Mouse (Mus musculus) kidney, embryonic 14.5 days (tissue): ENCODE data around the gene Tspan14. TPM values are rescaled to one million over a fixed set of nuclear protein-coding genes. Genes with fewer than 3 reads are reported as not detected.

Source experiments
- ATAC-seq: fragments of 200-750 bp; cut with Nextera tagmentation; 2 replicates; pipeline ENCODE4 v1.8.0; 2017; ENCODE audit warnings: moderate number of reproducible peaks, mild to moderate bottlenecking, moderate TSS enrichment, moderate library complexity; ENCODE audit not compliant: low FRiP score, low TSS enrichment
- H3K27ac ChIP-seq: fragments of 300-500 bp; sonication (generic); 2 replicates; pipeline ENCODE4 v1.5.1; 2014; ENCODE audit warnings: low read depth, mild to moderate bottlenecking, low read length, moderate library complexity, mixed read lengths
- H3K27me3 ChIP-seq: fragments of 300-500 bp; sonication (generic); 2 replicates; pipeline ENCODE4 v1.6.1; 2014; ENCODE audit warnings: mild to moderate bottlenecking, low read length; ENCODE audit not compliant: control insufficient read depth, insufficient read depth
- H3K36me3 ChIP-seq: fragments of 300-500 bp; sonication (generic); 2 replicates; pipeline ENCODE4 v1.6.1; 2014; ENCODE audit warnings: low read length, mixed read lengths; ENCODE audit not compliant: control insufficient read depth, insufficient read depth
- H3K4me1 ChIP-seq: fragments of 300-500 bp; sonication (generic); 2 replicates; pipeline ENCODE4 v1.6.1; 2014; ENCODE audit warnings: low read length, mixed read lengths; ENCODE audit not compliant: control insufficient read depth, insufficient read depth
- H3K4me2 ChIP-seq: fragments of 300-500 bp; sonication (generic); replicated peaks from 2 replicates; pipeline ENCODE4 v1.6.1; 2014; ENCODE audit warnings: low read depth, mild to moderate bottlenecking, low read length
- H3K4me3 ChIP-seq: fragments of 300-500 bp; sonication (generic); 2 replicates; pipeline ENCODE4 v1.5.1; 2014; ENCODE audit warnings: mild to moderate bottlenecking, low read length
- H3K9ac ChIP-seq: fragments of 300-500 bp; sonication (generic); 2 replicates; pipeline ENCODE4 v1.6.1; 2014; ENCODE audit warnings: low read depth, mild to moderate bottlenecking, low read length, moderate library complexity
- H3K9me3 ChIP-seq: fragments of 300-500 bp; sonication (generic); 2 replicates; pipeline ENCODE4 v1.6.1; 2016; ENCODE audit warnings: low read length; ENCODE audit not compliant: control insufficient read depth
- WGBS: fragments of 180-500 bp; shearing (Covaris S2); extraction: QIAGEN DNeasy Blood & Tissue Kit; methylation state at CpG from one replicate; pipeline ENCODE4 v1.1.7; 2014; 5-methylcytosine and 5-hydroxymethylcytosine counted together
- polyA plus RNA-seq: library from polyadenylated mRNA; unstranded; fragments of >200 nt; fragmentation: Nextera tagmentation; extraction: Ambion mirVana; gene quantifications from 2 replicates; pipeline ENCODE4 v1.2.1, GENCODE M21; 2014

The Tspan14 gene
- polyA plus RNA-seq, 1 experiment from 2014 or later = 118 TPM

GRCm38 (mm10) chr14:41006263-41006662, 39.7 kb upstream of the Tspan14 start:
- Histone ChIP-seq H3K27me3 (no peaks in the 10 kb centered on the region), H3K27ac (peak overlapping the region; percentile 42; the same call in 1 of the 2 replicates), H3K9ac (no peak overlapping the region), H3K36me3 (no peaks in the 10 kb centered on the region), H3K9me3 (no peaks in the 10 kb centered on the region), H3K4me1 (peaks cover 36% of the 10 kb centered on the region), H3K4me2 (no peak overlapping the region; the same call in 1 of the 2 replicates), H3K4me3 (no peak overlapping the region)
- 74% methylated on average over 10 of the region's 10 CpGs for WGBS
- no peak for ATAC-seq

- 83% methylated on average over 9 of the region's 9 CpGs for WGBS
- Histone ChIP-seq H3K4me1 (peaks cover 36% of the 10 kb centered on the region), H3K27me3 (no peaks in the 10 kb centered on the region), H3K36me3 (0 out of 2 replicates have a peak, but pooled peaks cover 5% of the 10 kb centered on the region), H3K9ac (no peak overlapping the region), H3K4me3 (no peak overlapping the region), H3K4me2 (no peak overlapping the region), H3K9me3 (no peaks in the 10 kb centered on the region), H3K27ac (no peak overlapping the region; the same call in 1 of the 2 replicates)
- ATAC-seq = no peak
Measured at GRCm38 (mm10) chr14:41005716-41006115, 39.1 kb upstream of the Tspan14 start.

- H3K4me3 ChIP-seq = peak overlapping the region; percentile 16; the same call in 1 of the 2 replicates
- 20% methylated on average over 22 of the region's 22 CpGs for WGBS
Measured at GRCm38 (mm10) chr14:41004201-41005141, 37.9 kb upstream of the Tspan14 start.

GRCm38 (mm10) chr14:41001576-41001975, 35.0 kb upstream of the Tspan14 start:
- Histone ChIP-seq H3K9ac (no peak overlapping the region), H3K4me3 (no peak overlapping the region), H3K4me1 (peaks cover 17% of the 10 kb centered on the region), H3K4me2 (no peak overlapping the region), H3K27ac (no peak overlapping the region), H3K36me3 (peaks cover 14% of the 10 kb centered on the region; the same call in 1 of the 2 replicates), H3K27me3 (no peaks in the 10 kb centered on the region), H3K9me3 (no peaks in the 10 kb centered on the region)
- WGBS = 84% methylated on average over 5 of the region's 5 CpGs
- no peak for ATAC-seq

More at GRCm38 (mm10) chr14:41004201-41005141, 37.9 kb upstream of the Tspan14 start:
- H3K4me1 ChIP-seq = peaks cover 36% of the 10 kb centered on the region
- H3K9ac ChIP-seq = peak overlapping the region; percentile 42
- H3K4me2 ChIP-seq = peak overlapping the region; percentile 35
- H3K27me3 ChIP-seq = no peaks in the 10 kb centered on the region
- ATAC-seq = peak; percentile 33; the same call in 1 of the 2 replicates
- 0 out of 2 replicates have a peak, but pooled peaks cover 5% of the 10 kb centered on the region for H3K36me3 ChIP-seq
- H3K27ac ChIP-seq = peak overlapping the region; percentile 83
- no peaks in the 10 kb centered on the region for H3K9me3 ChIP-seq

- peaks cover 14% of the 10 kb centered on the region; the same call in 1 of the 2 replicates for H3K36me3 ChIP-seq
- no peak overlapping the region for H3K9ac ChIP-seq
- H3K4me2 ChIP-seq = no peak overlapping the region
- H3K27me3 ChIP-seq = no peaks in the 10 kb centered on the region
- peaks cover 13% of the 10 kb centered on the region for H3K4me1 ChIP-seq
- 53% methylated on average over 4 of the region's 4 CpGs for WGBS
- H3K4me3 ChIP-seq = no peak overlapping the region
- ATAC-seq = no peak
- no peak overlapping the region for H3K27ac ChIP-seq
- H3K9me3 ChIP-seq = no peaks in the 10 kb centered on the region
Measured at GRCm38 (mm10) chr14:41000801-41001200, 34.2 kb upstream of the Tspan14 start.

- 71% methylated on average over 7 of the region's 7 CpGs for WGBS
- Histone ChIP-seq H3K4me1 (peaks cover 9% of the 10 kb centered on the region), H3K9me3 (no peaks in the 10 kb centered on the region), H3K27ac (no peak overlapping the region), H3K4me2 (no peak overlapping the region), H3K36me3 (peaks cover 14% of the 10 kb centered on the region; the same call in 1 of the 2 replicates), H3K27me3 (no peaks in the 10 kb centered on the region), H3K9ac (no peak overlapping the region), H3K4me3 (no peak overlapping the region)
- peak; percentile 16; the same call in 1 of the 2 replicates for ATAC-seq
Measured at GRCm38 (mm10) chr14:40999904-41000645, 33.5 kb upstream of the Tspan14 start.

- 83% methylated on average over 3 of the region's 3 CpGs for WGBS
- Histone ChIP-seq H3K9me3 (no peaks in the 10 kb centered on the region), H3K36me3 (peaks cover 17% of the 10 kb centered on the region; the same call in 1 of the 2 replicates), H3K4me2 (no peak overlapping the region), H3K27ac (no peak overlapping the region), H3K4me3 (no peak overlapping the region), H3K27me3 (no peaks in the 10 kb centered on the region), H3K4me1 (no peaks in the 10 kb centered on the region), H3K9ac (no peak overlapping the region)
- ATAC-seq = no peak
Measured at GRCm38 (mm10) chr14:40996171-40996570, 29.6 kb upstream of the Tspan14 start.

GRCm38 (mm10) chr14:40992464-40992863, 25.9 kb upstream of the Tspan14 start:
- Histone ChIP-seq H3K4me1 (no peaks in the 10 kb centered on the region), H3K27me3 (no peaks in the 10 kb centered on the region), H3K4me3 (no peak overlapping the region), H3K9ac (no peak overlapping the region), H3K27ac (no peak overlapping the region), H3K9me3 (no peaks in the 10 kb centered on the region), H3K4me2 (no peak overlapping the region), H3K36me3 (peaks cover 3% of the 10 kb centered on the region; the same call in 1 of the 2 replicates)
- WGBS = 77% methylated on average over 6 of the region's 6 CpGs
- ATAC-seq = no peak
